Mouse (Mus musculus) embryonic fibroblast, embryonic 13.5 days (primary cell): ENCODE measurements around the gene Tcf20.

Experiments
- CTCF ChIP-seq: IDR thresholded peaks from 2 replicates; pipeline ENCODE4 v1.5.1; 2011; ENCODE audit warnings: mild to moderate bottlenecking, control low read depth, low read length, moderate library complexity, borderline replicate concordance; ENCODE audit not compliant: insufficient read depth
- POLR2A ChIP-seq: IDR thresholded peaks from 2 replicates; pipeline ENCODE4 v1.6.1; 2011; ENCODE audit warnings: low read depth, mild to moderate bottlenecking, control low read depth, low read length, moderate library complexity

- TF ChIP-seq CTCF (no peak), POLR2A (no peak)
These were observed 166.0 kb downstream of the Tcf20 start for GRCm38 (mm10) chr15:82821657-82822056.
